Mouse (Mus musculus) layer of hippocampus, adult 11-12 months (tissue): Measurements from ENCODE around the gene Hmga2.
"Not testable (repeated sequence)": the region's sequence is repeated elsewhere in the genome, so short reads cannot be mapped to it uniquely, and the experiment has no call there.

Source experiments
- DNase-seq: peaks from one replicate; pipeline ENCODE4 v3.0.0; 2022; ENCODE audit warnings: low spot score

The Hmga2 gene

GRCm38 (mm10) chr10:120344558-120345318, 131.5 kb downstream of the Hmga2 start:
- no peak for DNase-seq

- not testable (repeated sequence) for DNase-seq
Observed at GRCm38 (mm10) chr10:120339906-120340305, 136.4 kb downstream of the Hmga2 start.

- no peak for DNase-seq
Observed at GRCm38 (mm10) chr10:120339324-120339723, 136.9 kb downstream of the Hmga2 start.

GRCm38 (mm10) chr10:120338841-120339240, 137.4 kb downstream of the Hmga2 start:
- no peak for DNase-seq

GRCm38 (mm10) chr10:120338431-120338830, 137.8 kb downstream of the Hmga2 start:
- DNase-seq = not testable (repeated sequence)

DNA sequence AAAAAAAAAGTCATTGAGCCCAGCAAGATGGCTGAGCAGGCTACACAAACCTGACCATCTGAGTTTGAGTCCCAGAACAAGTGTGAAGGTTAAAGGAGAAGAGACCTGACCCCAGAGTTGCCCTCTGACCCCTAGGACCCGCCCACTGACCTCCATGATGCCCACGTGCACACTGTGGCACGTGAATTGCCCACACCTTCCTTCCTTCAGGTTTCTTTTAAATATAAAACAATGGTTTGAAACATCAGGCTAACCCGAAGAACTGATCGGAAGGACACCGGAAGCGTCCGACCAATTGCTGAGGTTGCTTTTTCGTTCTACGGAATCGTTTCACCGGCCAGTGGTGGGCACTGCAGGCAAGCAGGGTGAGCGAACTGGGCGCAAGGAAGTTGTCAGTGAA, 148.3 kb downstream of the Hmga2 start:
- DNase-seq = no peak

GRCm38 (mm10) chr10:120323584-120324203, 152.6 kb downstream of the Hmga2 start:
- no peak for DNase-seq

GRCm38 (mm10) chr10:120322815-120323214, 153.5 kb downstream of the Hmga2 start:
- DNase-seq = no peak

DNA sequence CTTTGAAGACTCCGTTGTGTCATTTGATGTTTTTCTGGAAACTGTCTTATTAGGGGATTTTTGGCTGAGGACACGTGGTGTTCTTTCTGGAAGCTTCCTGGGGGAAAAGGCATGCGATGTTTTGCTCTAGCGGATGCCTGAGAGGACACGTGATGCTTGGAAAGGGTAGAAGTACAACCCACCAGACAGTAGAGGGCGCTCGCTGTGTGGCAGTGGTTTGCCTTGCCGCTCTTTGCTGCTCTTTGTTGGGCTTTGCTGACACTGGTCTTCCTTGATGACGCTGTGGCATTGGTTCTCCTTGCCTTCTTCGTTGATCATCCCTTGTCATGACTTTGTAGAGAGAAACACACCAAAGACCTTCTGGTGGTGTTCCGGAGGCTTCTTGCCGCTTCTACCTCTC, 156.7 kb downstream of the Hmga2 start:
- no peak for DNase-seq
